Comparison of ENCODE assay signal across 8 mouse cellular contexts in genomic region chr19:10402771-10403494, GRCm38 (mm10). TPM values are rescaled to one million over a fixed set of nuclear protein-coding genes. Genes with fewer than 3 reads are reported as not detected.
DNase-seq lines count a peak whose midpoint lies in the region; ATAC-seq and TF ChIP-seq lines count a peak whose summit lies in the region.

No protein-coding gene starts in this region.

- H3K9ac ChIP-seq in midbrain, embryonic 13.5 days (replicated peaks): no peak overlapping the region
- H3K9ac ChIP-seq in midbrain, embryonic 15.5 days: no peak overlapping the region
- no peak overlapping the region for H3K9ac ChIP-seq in limb, embryonic 14.5 days (ENCODE audit: low read depth, low read length, severe bottlenecking)

- H3K4me3 ChIP-seq in midbrain, embryonic 13.5 days (replicated peaks): no peak overlapping the region
- no peak overlapping the region for H3K4me3 ChIP-seq in midbrain, embryonic 15.5 days
- H3K4me3 ChIP-seq in limb, embryonic 14.5 days (replicated peaks; ENCODE audit: low read length): no peak overlapping the region

- peak; percentile 45 to 49 for DNase-seq in adrenal gland, adult 18-20 months (ENCODE audit: low spot score in 2 of 2)
- peak; percentile 92 for DNase-seq in embryo, embryonic 10.5 days (ENCODE audit: low spot score)
- peak; percentile 57 for DNase-seq in kidney, adult 18-20 months
- peak; percentile 90 for DNase-seq in limb, embryonic 14.5 days (ENCODE audit: low spot score)
- peak; percentile 54 for DNase-seq in ovary, postnatal 10 days (ENCODE audit: low spot score)

- no peaks in the 10 kb centered on the region for H3K36me3 ChIP-seq in midbrain, embryonic 13.5 days
- no peaks in the 10 kb centered on the region for H3K36me3 ChIP-seq in midbrain, embryonic 15.5 days (replicated peaks)
- H3K36me3 ChIP-seq in limb, embryonic 14.5 days (ENCODE audit: control insufficient read depth, insufficient read depth, low read length): no peaks in the 10 kb centered on the region

- no peaks in the 10 kb centered on the region for H3K9me3 ChIP-seq in midbrain, embryonic 13.5 days
- H3K9me3 ChIP-seq in midbrain, embryonic 15.5 days: no peaks in the 10 kb centered on the region
- no peaks in the 10 kb centered on the region for H3K9me3 ChIP-seq in limb, embryonic 14.5 days (ENCODE audit: control insufficient read depth, low read length)

- H3K27me3 ChIP-seq in midbrain, embryonic 13.5 days: no peaks in the 10 kb centered on the region
- no peaks in the 10 kb centered on the region for H3K27me3 ChIP-seq in midbrain, embryonic 15.5 days (replicated peaks)
- H3K27me3 ChIP-seq in limb, embryonic 14.5 days (ENCODE audit: control insufficient read depth, insufficient read depth, low read length): no peaks in the 10 kb centered on the region

- ATAC-seq in midbrain, embryonic 13.5 days: peak; percentile 22; the same call in 1 of the 2 replicates
- ATAC-seq in midbrain, embryonic 15.5 days (replicated peaks): no peak
- ATAC-seq in limb, embryonic 14.5 days (ENCODE audit: low FRiP score, low read depth): no peak
- no peak for ATAC-seq in megakaryocyte, adult 5-6 weeks (ENCODE audit: poor library complexity, severe bottlenecking)

- H3K27ac ChIP-seq in midbrain, embryonic 13.5 days: no peak overlapping the region
- H3K27ac ChIP-seq in midbrain, embryonic 15.5 days: no peak overlapping the region
- no peak overlapping the region for H3K27ac ChIP-seq in limb, embryonic 14.5 days (replicated peaks; ENCODE audit: low read depth, low read length)

- peaks cover 37% of the 10 kb centered on the region for H3K4me1 ChIP-seq in midbrain, embryonic 13.5 days (replicated peaks)
- peaks cover 21% of the 10 kb centered on the region for H3K4me1 ChIP-seq in midbrain, embryonic 15.5 days
- H3K4me1 ChIP-seq in limb, embryonic 14.5 days (ENCODE audit: control insufficient read depth, insufficient read depth, low read length): no peaks in the 10 kb centered on the region

- no peak overlapping the region for H3K4me2 ChIP-seq in midbrain, embryonic 13.5 days (replicated peaks)
- no peak overlapping the region for H3K4me2 ChIP-seq in midbrain, embryonic 15.5 days
- no peak overlapping the region for H3K4me2 ChIP-seq in limb, embryonic 14.5 days (replicated peaks; ENCODE audit: low read depth, low read length, severe bottlenecking)

- WGBS in midbrain, embryonic 13.5 days: 23% methylated on average over 16 of the region's 16 CpGs
- WGBS in midbrain, embryonic 15.5 days: 34% methylated on average over 16 of the region's 16 CpGs
- 19% methylated on average over 16 of the region's 16 CpGs for WGBS in limb, embryonic 14.5 days

- TF ChIP-seq POLR2A in limb, embryonic 14.5 days (IDR thresholded peaks at IDR 0.05; ENCODE audit: borderline replicate concordance, extremely low read depth, insufficient read depth, insufficient read length): no peak

RNA-seq across cellular contexts. Expression of gene Syt7, which starts 14.0 kb away (rescaled TPM):
- polyA plus RNA-seq in midbrain, embryonic 13.5 days (2015; fragmentation: Nextera tagmentation; extraction: Ambion mirVana): 8.2 and 8.8 TPM in 2 replicates
- 19.6 and 21.0 TPM in 2 replicates for polyA plus RNA-seq in midbrain, embryonic 15.5 days (2015; fragmentation: Nextera tagmentation; extraction: Ambion mirVana)
- 10 to 100 TPM; 32.1 to 33.0 TPM for total RNA-seq in adrenal gland, adult 18-20 months (2021)
- 5.0 and 5.5 TPM in 2 replicates for polyA plus RNA-seq in limb, embryonic 14.5 days (2012; rRNA removed)
- polyA plus RNA-seq in limb, embryonic 14.5 days (2014; fragmentation: Nextera tagmentation; extraction: Ambion mirVana): 2.0 and 2.2 TPM in 2 replicates
- total RNA-seq in megakaryocyte, adult 5-6 weeks (2015): not detected in 2 replicates
- not detected in 2 replicates for total RNA-seq in megakaryocyte, adult 5-6 weeks (2017)

RNA-seq across cellular contexts. Expression of gene Lrrc10b, which starts 54.3 kb away (rescaled TPM):
- polyA plus RNA-seq in midbrain, embryonic 13.5 days (2015; fragmentation: Nextera tagmentation; extraction: Ambion mirVana): 0.71 and 0.76 TPM in 2 replicates
- polyA plus RNA-seq in midbrain, embryonic 15.5 days (2015; fragmentation: Nextera tagmentation; extraction: Ambion mirVana): 1.7 and 2.4 TPM in 2 replicates
- total RNA-seq in adrenal gland, adult 18-20 months (2021): 1 to 10 TPM; 4.1 to 5.9 TPM
- 0.88 and 1.2 TPM in 2 replicates for polyA plus RNA-seq in limb, embryonic 14.5 days (2012; rRNA removed)
- 0.43 and 0.84 TPM in 2 replicates for polyA plus RNA-seq in limb, embryonic 14.5 days (2014; fragmentation: Nextera tagmentation; extraction: Ambion mirVana)
- total RNA-seq in megakaryocyte, adult 5-6 weeks (2015): not detected in 2 replicates
- not detected in 2 replicates for total RNA-seq in megakaryocyte, adult 5-6 weeks (2017)
